Mouse (Mus musculus): ENCODE measurements at regions not wholly inside any gene's neighbourhood (a gene's known extent, or its start where the extent isn't known, plus 50 kb on each side); places are given as distances from the start of the nearest gene placed in this dataset.

- peak; percentile 3 to 12 for DNase-seq (ENCODE audit: low spot score in 2 of 2)
Observed at GRCm38 (mm10) chr17:77096836-77097235, 1103.2 kb upstream of the Crim1 start.

- no peak for DNase-seq (ENCODE audit: low spot score in 2 of 2)
Observed at GRCm38 (mm10) chr17:77099040-77099589, 1100.9 kb upstream of the Crim1 start.

- DNase-seq (ENCODE audit: low spot score in 2 of 2), result no peak
Observed at GRCm38 (mm10) chr17:77115931-77116330, 1084.1 kb upstream of the Crim1 start.

- no peak for DNase-seq (ENCODE audit: low spot score in 2 of 2)
Observed at GRCm38 (mm10) chr17:77116972-77117371, 1083.1 kb upstream of the Crim1 start.

GRCm38 (mm10) chr17:77118481-77118880 is 1081.6 kb upstream of the Crim1 start:
- DNase-seq (ENCODE audit: low spot score in 2 of 2), result no peak

GRCm38 (mm10) chr17:77127011-77127410 is 1073.0 kb upstream of the Crim1 start:
- no peak for DNase-seq (ENCODE audit: low spot score in 2 of 2)

All from layer of hippocampus, postnatal 10 days (tissue).